Mouse (Mus musculus) CH12.LX (cell line): ENCODE measurements at regions not wholly inside any gene's neighbourhood (a gene's known extent, or its start where the extent isn't known, plus 50 kb on each side); places are given as distances from the start of the nearest gene placed in this dataset.

ENCODE experiments used
- DNase-seq: peaks from one replicate; pipeline ENCODE4 v3.0.0-alpha.2; 2013; ENCODE audit errors: extremely low read depth
- H3K27ac ChIP-seq: 2 replicates; pipeline ENCODE4 v1.5.1; 2012; ENCODE audit warnings: low read depth, mild to moderate bottlenecking, control low read depth, moderate library complexity; ENCODE audit not compliant: insufficient read depth
- H3K27me3 ChIP-seq: replicated peaks from 2 replicates; pipeline ENCODE3; 2012; ENCODE audit warnings: inconsistent platforms
- H3K36me3 ChIP-seq, 2 experiments: replicated peaks in 1 of 2; 2 replicates each; pipeline versions ENCODE3 to v1.6.1; 2012; ENCODE audit warnings: inconsistent platforms in 1 of 2, low read length in 1 of 2, mild to moderate bottlenecking in 1 of 2, mixed read lengths in 1 of 2, moderate library complexity in 1 of 2; ENCODE audit not compliant: control insufficient read depth in 1 of 2, insufficient read depth in 1 of 2
- H3K4me1 ChIP-seq, 2 experiments: 2 replicates each; pipeline ENCODE4 v1.6.1; 2012; ENCODE audit warnings: inconsistent platforms in 1 of 2, moderate library complexity in 1 of 2; ENCODE audit not compliant: insufficient read depth in 2 of 2, control insufficient read depth in 1 of 2
- H3K4me2 ChIP-seq: 2 replicates; pipeline ENCODE4 v1.6.1; 2012; ENCODE audit warnings: low read depth, mild to moderate bottlenecking, control low read depth; ENCODE audit not compliant: poor library complexity, insufficient read depth, severe bottlenecking
- H3K4me3 ChIP-seq, 3 experiments: fragments of 150-350 bp in 1 of 3; sonication (generic) in 1 of 3; replicated peaks in 1 of 3; 2 replicates each; pipeline versions ENCODE3 to v1.5.1; 2011 to 2012; ENCODE audit warnings: low read depth in 2 of 3, low read length in 2 of 3, mild to moderate bottlenecking in 2 of 3, moderate library complexity in 2 of 3, control low read depth in 1 of 3, improper control_type of control experiment in 1 of 3, inconsistent platforms in 1 of 3, mixed read lengths in 1 of 3; ENCODE audit not compliant: poor library complexity in 1 of 3
- H3K79me2 ChIP-seq: replicated peaks from 2 replicates; pipeline ENCODE4 v1.6.1; 2012; ENCODE audit warnings: mild to moderate bottlenecking, moderate library complexity; ENCODE audit not compliant: control insufficient read depth, poor library complexity, insufficient read depth, severe bottlenecking; ENCODE audit errors: extremely low read depth
- H3K9ac ChIP-seq: 2 replicates; pipeline ENCODE4 v1.6.1; 2012; ENCODE audit warnings: low read depth, mild to moderate bottlenecking, control low read depth, moderate library complexity; ENCODE audit not compliant: insufficient read depth
- H3K9me3 ChIP-seq: replicated peaks from 2 replicates; pipeline ENCODE3; 2012; ENCODE audit warnings: low read length, inconsistent platforms, mixed read lengths
- CHD1 ChIP-seq: IDR thresholded peaks from 2 replicates; pipeline ENCODE4 v1.6.1; 2012; ENCODE audit warnings: low read depth, low read length, improper control_type of control experiment, inconsistent platforms
- CHD2 ChIP-seq: IDR thresholded peaks from 2 replicates; pipeline ENCODE4 v1.6.1; 2011; ENCODE audit warnings: low read length, improper control_type of control experiment
- CTCF ChIP-seq, 2 experiments: IDR thresholded peaks in 1 of 2; conservative IDR thresholded peaks in 1 of 2; 2 replicates each; pipeline ENCODE4 v1.5.1; 2011 to 2012; ENCODE audit warnings: low read depth in 2 of 2, low read length in 2 of 2, improper control_type of control experiment in 1 of 2, inconsistent platforms in 1 of 2, mild to moderate bottlenecking in 1 of 2, moderate library complexity in 1 of 2
- EP300 ChIP-seq: IDR thresholded peaks from 2 replicates; pipeline ENCODE4 v1.6.1; 2011; ENCODE audit warnings: low read length, improper control_type of control experiment
- ETS1 ChIP-seq: conservative IDR thresholded peaks from 2 replicates; pipeline ENCODE4 v1.6.1; 2012; ENCODE audit warnings: low read depth, mild to moderate bottlenecking, inconsistent platforms, low read length, improper control_type of control experiment, moderate library complexity
- GABPA ChIP-seq: IDR thresholded peaks from 2 replicates; pipeline ENCODE4 v1.6.1; 2012; ENCODE audit warnings: low read depth, low read length, improper control_type of control experiment, inconsistent platforms; ENCODE audit not compliant: insufficient replicate concordance
- HCFC1 ChIP-seq: IDR thresholded peaks from 2 replicates; pipeline ENCODE4 v1.6.1; 2012; ENCODE audit warnings: low read depth, mild to moderate bottlenecking, inconsistent platforms, low read length, improper control_type of control experiment
- MAFK ChIP-seq: IDR thresholded peaks from 2 replicates; pipeline ENCODE4 v1.6.1; 2011; ENCODE audit warnings: low read length, improper control_type of control experiment; ENCODE audit not compliant: insufficient replicate concordance
- NELFE ChIP-seq: IDR thresholded peaks from 2 replicates; pipeline ENCODE4 v1.6.1; 2011; ENCODE audit warnings: low read depth, low read length, improper control_type of control experiment
- NRF1 ChIP-seq: IDR thresholded peaks from 2 replicates; pipeline ENCODE4 v1.6.1; 2014; ENCODE audit warnings: low read depth, mild to moderate bottlenecking, inconsistent platforms, low read length, improper control_type of control experiment, moderate library complexity
- PAX5 ChIP-seq: IDR thresholded peaks from 2 replicates; pipeline ENCODE4 v1.6.1; 2012; ENCODE audit warnings: low read length, inconsistent platforms, mixed read lengths
- SMC3 ChIP-seq: IDR thresholded peaks from 2 replicates; pipeline ENCODE4 v1.6.1; 2011; ENCODE audit warnings: low read depth, low read length, improper control_type of control experiment
- UBTF ChIP-seq: IDR thresholded peaks from 2 replicates; pipeline ENCODE4 v1.6.1; 2012; ENCODE audit warnings: low read depth, mild to moderate bottlenecking, inconsistent platforms, low read length, improper control_type of control experiment, moderate library complexity
- USF2 ChIP-seq: conservative IDR thresholded peaks from 2 replicates; pipeline ENCODE4 v1.6.1; 2011; ENCODE audit warnings: low read depth, low read length, improper control_type of control experiment
- dilution Hi-C: fragments of 300-500 bp; cut with MboI; formaldehyde crosslinking; loops from 2 replicates; pipeline ENCODE4 v1.14.3; 2020; ENCODE audit warnings: low sequenced_read_pairs; ENCODE audit not compliant: extremely low pct_unique_long_range_greater_than_20kb, extremely low pct_ligation_motif_present
- in situ Hi-C: fragments of 300-500 bp; cut with MboI; formaldehyde crosslinking; loops from 3 replicates; pipeline ENCODE4 v1.14.3; 2019; ENCODE audit warnings: low sequenced_read_pairs, low pct_ligation_motif_present, low pct_unique_long_range_greater_than_20kb, mixed read lengths

GRCm38 (mm10) chr10:68982288-68982687 lies 168.9 kb upstream of the Rhobtb1 start:
- dilution Hi-C loops = no loop called here
- no peak for TF ChIP-seq GABPA
- no peak for TF ChIP-seq ETS1
- TF ChIP-seq, all 38 proteins: peak for 0

GRCm38 (mm10) chr10:68990584-68990983 lies 160.7 kb upstream of the Rhobtb1 start:
- in situ Hi-C loops (no loop called here), dilution Hi-C loops (no loop called here)

More at GRCm38 (mm10) chr10:68982288-68982687, 168.9 kb upstream of the Rhobtb1 start:
- no peak overlapping the region for H3K27ac ChIP-seq
- no peaks in the 10 kb centered on the region for H3K36me3 ChIP-seq
- H3K9ac ChIP-seq = no peak overlapping the region
- in situ Hi-C loops = no loop called here
- H3K4me3 ChIP-seq = no peak overlapping the region
- H3K4me2 ChIP-seq = no peak overlapping the region
- no peaks in the 10 kb centered on the region for H3K9me3 ChIP-seq
- no peak for DNase-seq
- peaks cover 0 to 2% of the 10 kb centered on the region in 2 experiments; a peak in 1 of 4 replicates for H3K4me1 ChIP-seq
- no peaks in the 10 kb centered on the region for H3K79me2 ChIP-seq
- H3K27me3 ChIP-seq = no peaks in the 10 kb centered on the region

GRCm38 (mm10) chr10:68999610-69000009 lies 151.6 kb upstream of the Rhobtb1 start:
- dilution Hi-C loops = no loop called here
- Histone ChIP-seq H3K79me2 (no peaks in the 10 kb centered on the region), H3K9me3 (peaks cover 10% of the 10 kb centered on the region), H3K27ac (no peak overlapping the region), H3K36me3 (no peaks in the 10 kb centered on the region), H3K9ac (no peak overlapping the region), H3K27me3 (no peaks in the 10 kb centered on the region), H3K4me2 (no peak overlapping the region), H3K4me3 (no peak overlapping the region)
- in situ Hi-C loops = loop anchor here (25.0 kb wide), 1 partner anchor 313 kb away; no protein-coding TSS in a partner anchor
- DNase-seq = no peak
- TF ChIP-seq SMC3 (no peak), PAX5 (no peak)
- TF ChIP-seq, all 38 proteins: peak for 0
- peaks cover 0 to 2% of the 10 kb centered on the region in 2 experiments; a peak in 2 of 4 replicates for H3K4me1 ChIP-seq

More at GRCm38 (mm10) chr10:68990584-68990983, 160.7 kb upstream of the Rhobtb1 start:
- Histone ChIP-seq H3K4me2 (no peak overlapping the region), H3K27ac (no peak overlapping the region), H3K36me3 (no peaks in the 10 kb centered on the region), H3K27me3 (no peaks in the 10 kb centered on the region), H3K9me3 (no peaks in the 10 kb centered on the region), H3K79me2 (no peaks in the 10 kb centered on the region), H3K4me1 (peaks cover 0 to 3% of the 10 kb centered on the region in 2 experiments; a peak in 2 of 4 replicates), H3K9ac (no peak overlapping the region), H3K4me3 (no peak overlapping the region)
- TF ChIP-seq UBTF (no peak), GABPA (no peak), MAFK (no peak), SMC3 (no peak), CHD2 (no peak), USF2 (no peak), CTCF (conservative IDR thresholded peaks at IDR 0.05 in 1 of 2, IDR thresholded peaks at IDR 0.05 in 1 of 2; ENCODE audit: low read depth in 2 of 2, low read length in 2 of 2) (no peak), CHD1 (no peak), NELFE (no peak), EP300 (no peak), HCFC1 (no peak), NRF1 (no peak)
- DNase-seq = no peak
